Mouse (Mus musculus): ENCODE measurements around the gene Gm34302. TPM values are rescaled to one million over a fixed set of nuclear protein-coding genes. Genes with fewer than 3 reads are reported as not detected.

Gm34302 gene
- polyA plus RNA-seq, 1 experiment from 2014 or later: not detected

- no peak overlapping the region for H3K4me2 ChIP-seq
- no peak overlapping the region for H3K4me3 ChIP-seq
- H3K27ac ChIP-seq: no peak overlapping the region
- H3K27me3 ChIP-seq: no peaks in the 10 kb centered on the region
- H3K36me3 ChIP-seq (ENCODE audit: poor library complexity, severe bottlenecking): no peaks in the 10 kb centered on the region
- ATAC-seq: no peak
- H3K9me3 ChIP-seq (replicated peaks): no peaks in the 10 kb centered on the region
- no peaks in the 10 kb centered on the region for H3K4me1 ChIP-seq
- WGBS: 89% methylated on average over 3 of the region's 3 CpGs
- H3K9ac ChIP-seq: no peak overlapping the region
Observed at GRCm38 (mm10) chr3:63438898-63439297, 44.8 kb downstream of the Gm34302 start.

Other genes with a start within 250 kb of the Gm34302 start
- 1.6 and 2.6 TPM in 2 replicates for gene Mme, start 242.3 kb downstream of the Gm34302 start, polyA plus RNA-seq (2015; fragmentation: Nextera tagmentation; extraction: Ambion mirVana)

All from forebrain, embryonic 13.5 days (tissue).